Comparison of ENCODE assay signal across 9 mouse cellular contexts in the genomic region with DNA sequence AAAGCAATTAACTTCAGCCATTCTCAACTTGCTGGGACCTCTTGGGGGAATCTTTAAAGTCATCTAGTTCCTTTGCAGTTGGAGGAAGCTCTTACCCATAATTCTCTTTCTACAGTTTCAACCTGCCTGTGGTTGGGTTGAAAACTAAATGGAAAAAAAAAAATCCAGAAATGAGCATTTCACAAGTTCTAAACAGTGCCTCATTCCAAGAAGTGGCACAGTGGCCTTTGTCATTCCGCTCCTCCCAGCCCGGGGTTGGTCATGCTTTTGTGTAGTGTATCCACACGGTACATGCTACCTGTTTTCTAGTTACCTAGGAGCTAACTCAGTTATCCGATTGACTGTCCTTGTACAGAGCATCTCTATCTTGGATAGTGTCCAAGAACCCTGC.
A peak's percentile ranks its signal among the peaks of the same experiment; 100 is the strongest.
DNase-seq lines count a peak whose midpoint lies in the region; ATAC-seq and TF ChIP-seq lines count a peak whose summit lies in the region.
"Had no signal": no experiment of that assay in that cellular context is flagged by ENCODE, and none has a peak within 500 bp of the region (broad histone marks: within the 10 kb centered on the region; RNA-seq: fewer than 3 reads in every experiment).

No protein-coding gene starts in this region.

- TF ChIP-seq POLR2A in lung, adult 2 months (IDR thresholded peaks at IDR 0.05; ENCODE audit: borderline replicate concordance, extremely low read depth, low read depth, low read length): no peak

- TF ChIP-seq CTCF in lung, adult 2 months (IDR thresholded peaks at IDR 0.05; ENCODE audit: insufficient read depth, low read length): no peak

- no peaks in the 10 kb centered on the region for H3K36me3 ChIP-seq in heart, embryonic 13.5 days
- H3K36me3 ChIP-seq in lung, embryonic 16.5 days (ENCODE audit: control insufficient read depth, insufficient read depth, low read length): no peaks in the 10 kb centered on the region
- H3K36me3 ChIP-seq in liver, embryonic 13.5 days: no peaks in the 10 kb centered on the region
- H3K36me3 ChIP-seq in stomach, embryonic 16.5 days (ENCODE audit: control insufficient read depth, insufficient read depth, low read length): no peaks in the 10 kb centered on the region
- H3K36me3 ChIP-seq: limb, embryonic 13.5 days had no signal

- DNase-seq in heart, adult 11 months: no peak
- DNase-seq in lung, adult 2 months: no peak
- no peak for DNase-seq in liver, embryonic 13.5 days
- DNase-seq in layer of hippocampus, adult 8-10 months (ENCODE audit: low spot score in 2 of 2): no peak
- DNase-seq in spleen, postnatal 14 days (ENCODE audit: low spot score in 2 of 2): no peak

- H3K9ac ChIP-seq in heart, embryonic 13.5 days: no peak overlapping the region
- peak overlapping the region; percentile 20; the same call in 1 of the 2 replicates for H3K9ac ChIP-seq in lung, embryonic 16.5 days (ENCODE audit: low read length)
- H3K9ac ChIP-seq in liver, embryonic 13.5 days: peak overlapping the region; percentile 49
- 0 out of 2 replicates have a peak overlapping the region, but pooled peaks have one; percentile 21 for H3K9ac ChIP-seq in stomach, embryonic 16.5 days (ENCODE audit: low read length)
- H3K9ac ChIP-seq: limb, embryonic 13.5 days had no signal

- H3K27me3 ChIP-seq in heart, embryonic 13.5 days (replicated peaks): peaks cover 8% of the 10 kb centered on the region; the same call in 1 of the 2 replicates
- H3K27me3 ChIP-seq in lung, embryonic 16.5 days (ENCODE audit: control insufficient read depth, insufficient read depth, low read depth, low read length): no peaks in the 10 kb centered on the region
- peaks cover 13% of the 10 kb centered on the region for H3K27me3 ChIP-seq in liver, embryonic 13.5 days
- no peaks in the 10 kb centered on the region for H3K27me3 ChIP-seq in stomach, embryonic 16.5 days (ENCODE audit: control insufficient read depth, insufficient read depth, low read length)

- no peak overlapping the region for H3K4me2 ChIP-seq in heart, embryonic 13.5 days
- peak overlapping the region; percentile 27; the same call in 1 of the 2 replicates for H3K4me2 ChIP-seq in lung, embryonic 16.5 days (ENCODE audit: low read depth, low read length)
- H3K4me2 ChIP-seq in liver, embryonic 13.5 days: no peak overlapping the region
- 0 out of 2 replicates have a peak overlapping the region, but pooled peaks have one; percentile 12 for H3K4me2 ChIP-seq in stomach, embryonic 16.5 days (ENCODE audit: low read depth, low read length)
- H3K4me2 ChIP-seq: limb, embryonic 13.5 days had no signal

- ATAC-seq in heart, embryonic 13.5 days (ENCODE audit: extremely low read depth, insufficient number of reproducible peaks, low FRiP score, low TSS enrichment): no peak
- peak; percentile 8; the same call in 1 of the 2 replicates for ATAC-seq in lung, embryonic 16.5 days (ENCODE audit: low read depth)
- no peak for ATAC-seq in liver, embryonic 13.5 days (ENCODE audit: low read depth)
- no peak for ATAC-seq in stomach, embryonic 16.5 days (ENCODE audit: insufficient read depth, low FRiP score)

- H3K9me3 ChIP-seq in heart, embryonic 13.5 days: peaks cover 8% of the 10 kb centered on the region; the same call in 1 of the 2 replicates
- H3K9me3 ChIP-seq in lung, embryonic 16.5 days (ENCODE audit: control insufficient read depth, low read length): no peaks in the 10 kb centered on the region
- no peaks in the 10 kb centered on the region for H3K9me3 ChIP-seq in liver, embryonic 13.5 days (replicated peaks)
- no peaks in the 10 kb centered on the region for H3K9me3 ChIP-seq in stomach, embryonic 16.5 days (replicated peaks; ENCODE audit: control insufficient read depth, low read length)
- H3K9me3 ChIP-seq: limb, embryonic 13.5 days had no signal

- peak overlapping the region; percentile 56 for H3K27ac ChIP-seq in heart, embryonic 13.5 days (replicated peaks)
- H3K27ac ChIP-seq in lung, embryonic 16.5 days (ENCODE audit: low read length): peak overlapping the region; percentile 81
- H3K27ac ChIP-seq in liver, embryonic 13.5 days: peak overlapping the region; percentile 88
- H3K27ac ChIP-seq in stomach, embryonic 16.5 days (ENCODE audit: low read length): peak overlapping the region; percentile 84
- H3K27ac ChIP-seq: limb, embryonic 13.5 days had no signal

- peaks cover 24% of the 10 kb centered on the region for H3K4me1 ChIP-seq in heart, embryonic 13.5 days
- H3K4me1 ChIP-seq in lung, embryonic 16.5 days (replicated peaks; ENCODE audit: control insufficient read depth, insufficient read depth, low read length): peaks cover 16% of the 10 kb centered on the region
- peaks cover 7% of the 10 kb centered on the region for H3K4me1 ChIP-seq in lung, adult 2 months (ENCODE audit: control insufficient read depth, insufficient read depth, low read length)
- H3K4me1 ChIP-seq in liver, embryonic 13.5 days (replicated peaks): peaks cover 60% of the 10 kb centered on the region
- H3K4me1 ChIP-seq in stomach, embryonic 16.5 days (ENCODE audit: control insufficient read depth, insufficient read depth, low read length): peaks cover 24% of the 10 kb centered on the region
- H3K4me1 ChIP-seq: limb, embryonic 13.5 days had no signal

- WGBS in heart, embryonic 13.5 days: 88% methylated on average over 4 of the region's 4 CpGs
- 79% methylated on average over 4 of the region's 4 CpGs for WGBS in lung, embryonic 16.5 days
- WGBS in lung, adult 2 months: 62% methylated on average over 4 of the region's 4 CpGs
- 81% methylated on average over 4 of the region's 4 CpGs for WGBS in liver, embryonic 13.5 days (ENCODE audit: insufficient replicate concordance)
- WGBS in stomach, embryonic 16.5 days: 75% methylated on average over 4 of the region's 4 CpGs

- H3K4me3 ChIP-seq in heart, embryonic 13.5 days: no peak overlapping the region
- H3K4me3 ChIP-seq in lung, embryonic 16.5 days (ENCODE audit: low read length): no peak overlapping the region
- H3K4me3 ChIP-seq in lung, adult 2 months (replicated peaks; ENCODE audit: extremely low read depth, low read depth, low read length): no peak overlapping the region
- no peak overlapping the region for H3K4me3 ChIP-seq in liver, embryonic 13.5 days (replicated peaks)
- H3K4me3 ChIP-seq in stomach, embryonic 16.5 days (replicated peaks; ENCODE audit: low read length): no peak overlapping the region
- H3K4me3 ChIP-seq: limb, embryonic 13.5 days had no signal

Comparison
In these comparisons a context has a peak if more than half of its experiments do, and no peak if none do; other contexts are left out.
1. H3K4me2 ChIP-seq: peak in lung, embryonic 16.5 days (single experiment) and stomach, embryonic 16.5 days (single experiment); none in heart, embryonic 13.5 days (single experiment) and liver, embryonic 13.5 days (single experiment).
2. Peak in every context shown above with its lines, with median percentiles within 50 percentile points of each other: H3K27ac ChIP-seq.